Mouse (Mus musculus): ENCODE measurements at regions not wholly inside any gene's neighbourhood (a gene's known extent, or its start where the extent isn't known, plus 50 kb on each side); places are given as distances from the start of the nearest gene placed in this dataset.
A peak's percentile ranks its signal among the peaks of the same experiment; 100 is the strongest.

DNA sequence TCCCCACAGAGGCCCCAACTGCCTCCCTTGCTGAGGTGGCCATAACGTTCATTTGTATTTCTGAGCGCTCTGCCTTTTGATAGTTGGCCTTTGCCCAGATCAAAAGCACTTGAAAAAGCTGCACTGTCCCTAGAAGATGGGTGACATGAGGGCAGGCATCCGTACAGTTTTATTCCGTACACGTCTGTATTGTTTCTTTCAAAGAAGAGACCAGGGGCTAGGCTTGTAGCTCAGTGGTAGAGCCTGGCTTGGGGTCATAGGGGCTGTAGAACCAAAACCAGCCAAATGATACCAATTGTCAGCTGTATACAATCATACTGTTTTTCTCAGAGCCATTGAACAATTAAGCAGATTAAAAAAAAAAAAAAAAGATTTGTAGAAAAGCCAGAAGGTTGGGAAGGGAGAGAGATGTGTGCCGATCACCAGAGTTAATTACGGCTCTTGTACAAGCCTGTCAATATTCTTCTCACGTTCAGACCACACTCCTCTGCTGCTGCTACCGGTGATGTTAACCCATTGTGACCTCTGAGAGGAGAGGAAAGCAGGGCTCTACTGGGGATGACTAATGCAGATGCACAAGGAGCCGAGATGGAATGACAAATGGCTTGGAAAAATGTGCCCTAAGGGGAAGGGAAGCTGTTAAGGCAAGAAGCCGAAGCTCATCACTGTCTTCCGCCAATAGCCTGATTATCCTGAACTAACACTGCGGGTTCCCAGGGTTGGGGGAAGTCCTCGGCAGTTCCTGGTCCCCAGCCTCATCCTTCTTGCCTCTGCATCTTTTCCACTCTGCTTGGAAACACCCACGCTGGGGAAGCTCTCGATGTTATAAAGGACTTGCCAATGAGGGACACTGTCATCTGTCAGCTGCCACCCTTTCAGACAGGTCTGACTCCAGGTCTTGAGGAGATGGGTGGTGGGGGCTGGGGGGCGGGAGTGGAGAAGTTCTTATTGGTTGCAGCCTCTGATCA, 77.8 kb upstream of the Map1b start:
- Histone ChIP-seq H3K4me3 (no peak overlapping the region), H3K9me3 (replicated peaks) (no peaks in the 10 kb centered on the region), H3K9ac (no peak overlapping the region), H3K27ac (no peak overlapping the region), H3K27me3 (no peaks in the 10 kb centered on the region), H3K4me2 (no peak overlapping the region), H3K36me3 (no peaks in the 10 kb centered on the region), H3K4me1 (replicated peaks) (peaks cover 8% of the 10 kb centered on the region)
- no peak for ATAC-seq (replicated peaks; ENCODE audit: insufficient number of reproducible peaks, insufficient read depth, low FRiP score, low read depth)
- 45% methylated on average over 17 of the region's 17 CpGs for WGBS

- Histone ChIP-seq H3K27ac (no peak overlapping the region), H3K4me1 (replicated peaks) (peaks cover 8% of the 10 kb centered on the region), H3K27me3 (no peaks in the 10 kb centered on the region), H3K4me2 (no peak overlapping the region), H3K9ac (no peak overlapping the region), H3K9me3 (replicated peaks) (no peaks in the 10 kb centered on the region), H3K4me3 (no peak overlapping the region), H3K36me3 (no peaks in the 10 kb centered on the region)
- WGBS = 69% methylated on average over 8 of the region's 8 CpGs
- ATAC-seq (replicated peaks; ENCODE audit: insufficient number of reproducible peaks, insufficient read depth, low FRiP score, low read depth) = no peak
Measured at GRCm38 (mm10) chr13:99593243-99593635, 76.9 kb upstream of the Map1b start.

DNA sequence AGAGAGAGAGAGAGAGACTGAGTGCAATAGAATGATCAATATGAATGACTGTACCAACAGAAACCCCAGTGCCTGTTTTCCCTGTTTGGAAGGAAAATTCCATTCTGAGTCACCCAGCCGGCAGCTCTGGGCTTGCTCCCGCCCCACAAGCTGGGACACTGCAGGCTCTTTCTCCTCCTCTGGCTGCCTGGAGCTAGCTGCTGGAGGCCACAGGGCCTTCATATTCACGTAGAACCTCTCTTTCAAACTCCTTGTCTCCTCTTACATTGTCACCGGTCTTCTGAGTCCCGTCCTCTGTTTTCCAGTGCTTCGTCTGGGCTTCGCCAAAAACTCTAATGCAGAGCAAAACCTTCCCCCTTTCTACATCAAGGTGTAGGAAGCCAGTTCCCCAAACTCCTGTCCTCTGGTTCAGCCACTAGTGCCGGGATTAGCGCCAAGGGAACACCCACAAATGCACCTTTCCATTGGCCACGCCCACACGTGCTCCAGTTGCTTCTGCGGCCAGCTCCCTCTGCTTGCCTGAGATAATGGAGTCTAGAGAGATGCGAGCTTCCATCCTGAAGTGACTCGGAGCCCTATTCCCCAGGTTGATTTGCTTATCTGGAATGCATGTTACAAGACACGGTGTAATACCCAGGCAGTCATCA, 76.4 kb upstream of the Map1b start:
- Histone ChIP-seq H3K4me3 (no peak overlapping the region), H3K9ac (no peak overlapping the region), H3K27ac (no peak overlapping the region), H3K36me3 (no peaks in the 10 kb centered on the region), H3K27me3 (no peaks in the 10 kb centered on the region), H3K4me2 (peak overlapping the region; percentile 30; the same call in 1 of the 2 replicates), H3K4me1 (replicated peaks) (peaks cover 8% of the 10 kb centered on the region), H3K9me3 (replicated peaks) (no peaks in the 10 kb centered on the region)
- ATAC-seq (replicated peaks; ENCODE audit: insufficient number of reproducible peaks, insufficient read depth, low FRiP score, low read depth) = no peak
- WGBS = 14% methylated on average over 15 of the region's 15 CpGs

DNA sequence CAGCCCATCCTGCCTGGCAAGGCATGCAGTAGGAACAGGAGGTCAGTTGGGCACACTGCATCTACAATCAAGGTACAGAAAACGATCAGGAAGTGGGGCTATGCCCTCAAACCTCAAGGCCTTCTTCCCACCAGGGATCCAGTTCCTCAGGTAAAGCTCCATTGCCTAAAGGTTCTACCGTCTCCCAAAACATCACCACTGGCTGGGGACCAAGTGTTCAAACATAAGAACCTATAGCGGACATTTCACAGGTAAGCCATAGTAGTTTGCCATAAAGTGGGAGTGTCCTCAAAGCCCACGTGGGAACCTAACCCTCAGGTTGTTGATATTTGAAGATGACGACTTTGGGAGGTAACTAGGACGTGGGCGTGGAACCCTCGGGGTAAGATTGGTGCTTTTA, 72.3 kb upstream of the Map1b start:
- no peak overlapping the region for H3K4me2 ChIP-seq
- no peak overlapping the region for H3K27ac ChIP-seq
- H3K9me3 ChIP-seq (replicated peaks) = no peaks in the 10 kb centered on the region
- 83% methylated on average over 8 of the region's 8 CpGs for WGBS
- H3K27me3 ChIP-seq = no peaks in the 10 kb centered on the region
- ATAC-seq (replicated peaks; ENCODE audit: insufficient number of reproducible peaks, insufficient read depth, low FRiP score, low read depth) = no peak
- no peaks in the 10 kb centered on the region for H3K36me3 ChIP-seq
- no peak overlapping the region for H3K9ac ChIP-seq
- H3K4me3 ChIP-seq = no peak overlapping the region
- H3K4me1 ChIP-seq (replicated peaks) = peaks cover 8% of the 10 kb centered on the region

- H3K9me3 ChIP-seq (replicated peaks) = no peaks in the 10 kb centered on the region
- ATAC-seq (replicated peaks; ENCODE audit: insufficient number of reproducible peaks, insufficient read depth, low FRiP score, low read depth) = no peak
- no peaks in the 10 kb centered on the region for H3K36me3 ChIP-seq
- no peaks in the 10 kb centered on the region for H3K4me1 ChIP-seq (replicated peaks)
- no peak overlapping the region for H3K4me3 ChIP-seq
- no peaks in the 10 kb centered on the region for H3K27me3 ChIP-seq
- no peak overlapping the region for H3K4me2 ChIP-seq
- no peak overlapping the region for H3K27ac ChIP-seq
- 55% methylated on average over 3 of the region's 3 CpGs for WGBS
- H3K9ac ChIP-seq = no peak overlapping the region
Measured at GRCm38 (mm10) chr13:99583841-99584240, 67.5 kb upstream of the Map1b start.

DNA sequence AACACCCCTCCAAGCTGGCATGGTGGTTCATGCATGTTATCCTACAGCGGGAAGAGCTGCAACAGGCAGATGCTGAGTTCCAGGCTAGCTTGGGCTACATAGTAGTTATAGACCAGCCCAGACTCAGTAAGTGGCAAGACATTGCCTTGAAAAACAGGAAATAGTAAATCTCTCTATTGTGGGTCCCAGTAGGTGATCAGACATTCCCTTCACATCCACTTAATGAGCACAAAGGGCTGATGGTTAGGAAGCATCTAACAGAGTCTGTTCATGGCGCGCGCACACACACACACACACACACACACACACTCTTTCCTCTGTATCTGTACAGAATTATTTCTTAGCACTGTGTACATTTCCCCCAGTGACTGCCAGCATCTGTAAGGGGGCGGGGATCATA, 64.0 kb upstream of the Map1b start:
- no peak overlapping the region for H3K4me3 ChIP-seq
- H3K9ac ChIP-seq = no peak overlapping the region
- no peaks in the 10 kb centered on the region for H3K4me1 ChIP-seq (replicated peaks)
- H3K4me2 ChIP-seq = no peak overlapping the region
- 88% methylated on average over 5 of the region's 5 CpGs for WGBS
- no peaks in the 10 kb centered on the region for H3K36me3 ChIP-seq
- no peaks in the 10 kb centered on the region for H3K27me3 ChIP-seq
- ATAC-seq (replicated peaks; ENCODE audit: insufficient number of reproducible peaks, insufficient read depth, low FRiP score, low read depth) = no peak
- H3K9me3 ChIP-seq (replicated peaks) = no peaks in the 10 kb centered on the region
- no peak overlapping the region for H3K27ac ChIP-seq

DNA sequence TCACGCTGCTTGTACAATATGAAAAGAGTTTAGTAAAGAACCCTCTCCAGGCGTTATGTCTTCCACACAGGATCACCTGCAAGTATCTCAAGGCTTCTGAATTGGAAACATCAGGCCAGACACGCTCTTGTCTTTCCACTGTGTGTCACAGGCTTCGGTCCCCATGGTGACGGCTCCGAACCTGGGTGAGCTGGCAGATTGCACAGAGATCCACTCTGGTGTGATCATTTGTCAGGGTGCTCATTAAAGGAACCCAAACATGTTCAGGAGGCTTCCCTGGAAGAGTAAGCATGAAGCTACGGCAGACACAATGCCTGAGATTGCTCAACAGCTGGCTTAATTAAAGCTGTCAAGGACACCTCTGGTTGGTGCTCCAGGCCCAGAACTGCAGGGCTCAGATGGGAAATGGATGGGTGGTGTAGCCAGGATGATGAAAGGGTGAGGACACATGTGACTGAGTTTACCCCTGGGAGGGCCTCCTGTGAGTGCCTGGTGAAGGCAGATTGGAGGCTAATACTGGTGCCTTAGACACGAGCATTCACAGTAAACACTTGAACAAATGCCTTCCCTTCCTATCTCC, 63.3 kb upstream of the Map1b start:
- Histone ChIP-seq H3K27ac (no peak overlapping the region), H3K27me3 (no peaks in the 10 kb centered on the region), H3K4me2 (no peak overlapping the region), H3K36me3 (no peaks in the 10 kb centered on the region), H3K9me3 (replicated peaks) (no peaks in the 10 kb centered on the region), H3K4me1 (replicated peaks) (no peaks in the 10 kb centered on the region), H3K9ac (no peak overlapping the region), H3K4me3 (no peak overlapping the region)
- WGBS = 64% methylated on average over 8 of the region's 8 CpGs
- no peak for ATAC-seq (replicated peaks; ENCODE audit: insufficient number of reproducible peaks, insufficient read depth, low FRiP score, low read depth)

DNA sequence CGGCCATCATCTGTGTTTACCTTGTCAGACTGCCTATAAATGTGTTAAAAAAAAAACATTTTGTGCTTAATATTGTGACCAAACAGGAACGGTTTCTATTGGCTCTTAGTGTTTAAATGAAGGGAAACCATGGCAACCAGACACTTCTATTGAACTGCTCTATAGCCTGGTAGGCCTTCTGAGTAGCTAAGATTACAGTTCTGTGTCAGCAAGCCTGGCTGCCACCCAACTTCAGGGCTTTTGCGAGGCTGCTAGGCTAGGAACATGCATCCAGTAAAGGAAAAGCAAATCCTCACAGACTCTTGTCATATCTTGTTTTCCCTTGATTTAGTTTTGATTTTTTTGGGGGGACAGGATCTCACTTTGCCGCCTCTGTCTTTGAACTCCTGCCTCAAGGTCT, 61.3 kb upstream of the Map1b start:
- H3K9ac ChIP-seq = no peak overlapping the region
- 69% methylated on average over 4 of the region's 4 CpGs for WGBS
- H3K27me3 ChIP-seq = no peaks in the 10 kb centered on the region
- H3K9me3 ChIP-seq (replicated peaks) = no peaks in the 10 kb centered on the region
- H3K27ac ChIP-seq = no peak overlapping the region
- no peaks in the 10 kb centered on the region for H3K4me1 ChIP-seq (replicated peaks)
- no peak overlapping the region for H3K4me2 ChIP-seq
- ATAC-seq (replicated peaks; ENCODE audit: insufficient number of reproducible peaks, insufficient read depth, low FRiP score, low read depth) = no peak
- H3K36me3 ChIP-seq = no peaks in the 10 kb centered on the region
- no peak overlapping the region for H3K4me3 ChIP-seq

- no peak overlapping the region for H3K27ac ChIP-seq
- H3K27me3 ChIP-seq = no peaks in the 10 kb centered on the region
- ATAC-seq (replicated peaks; ENCODE audit: insufficient number of reproducible peaks, insufficient read depth, low FRiP score, low read depth) = no peak
- no peaks in the 10 kb centered on the region for H3K4me1 ChIP-seq (replicated peaks)
- no peak overlapping the region for H3K4me2 ChIP-seq
- 78% methylated on average over 7 of the region's 7 CpGs for WGBS
- H3K9ac ChIP-seq = no peak overlapping the region
- no peaks in the 10 kb centered on the region for H3K36me3 ChIP-seq
- H3K4me3 ChIP-seq = no peak overlapping the region
- H3K9me3 ChIP-seq (replicated peaks) = no peaks in the 10 kb centered on the region
Measured at GRCm38 (mm10) chr13:99573021-99573420, 56.7 kb upstream of the Map1b start.

DNA sequence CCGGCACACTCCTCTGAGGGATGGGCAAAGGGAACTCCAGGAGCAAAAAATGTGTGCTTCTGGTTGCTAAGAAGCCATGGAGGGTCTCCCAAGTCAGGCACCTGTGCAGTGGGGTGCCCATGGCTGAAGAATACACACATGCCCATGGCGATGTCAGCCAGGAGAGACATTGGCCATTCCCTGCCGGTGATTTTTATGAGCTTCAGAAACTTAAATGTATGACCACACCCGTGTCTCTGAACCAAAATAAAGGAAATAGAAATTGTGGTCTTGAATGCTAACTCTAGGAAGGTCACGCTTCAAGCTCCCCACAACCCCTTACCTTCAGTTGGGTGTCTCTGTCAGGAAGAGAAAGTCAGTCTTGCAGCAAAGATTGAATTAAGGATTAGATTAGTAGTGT, 56.0 kb upstream of the Map1b start:
- no peak for ATAC-seq (replicated peaks; ENCODE audit: insufficient number of reproducible peaks, insufficient read depth, low FRiP score, low read depth)
- Histone ChIP-seq H3K9me3 (replicated peaks) (no peaks in the 10 kb centered on the region), H3K4me2 (no peak overlapping the region), H3K27me3 (no peaks in the 10 kb centered on the region), H3K27ac (no peak overlapping the region), H3K9ac (no peak overlapping the region), H3K4me1 (replicated peaks) (no peaks in the 10 kb centered on the region), H3K36me3 (no peaks in the 10 kb centered on the region), H3K4me3 (no peak overlapping the region)
- 85% methylated on average over 5 of the region's 5 CpGs for WGBS

Data from heart, embryonic 15.5 days (tissue).